Mouse (Mus musculus) retina, postnatal 1 day (tissue): Measurements from ENCODE around the gene Wdhd1.

Source experiments
- DNase-seq: peaks from one replicate; pipeline ENCODE4 v3.0.0-alpha.2; 2012

Gene Wdhd1

GRCm38 (mm10) chr14:47220231-47221025, 56.2 kb downstream of the Wdhd1 start:
- DNase-seq: no peak

DNA sequence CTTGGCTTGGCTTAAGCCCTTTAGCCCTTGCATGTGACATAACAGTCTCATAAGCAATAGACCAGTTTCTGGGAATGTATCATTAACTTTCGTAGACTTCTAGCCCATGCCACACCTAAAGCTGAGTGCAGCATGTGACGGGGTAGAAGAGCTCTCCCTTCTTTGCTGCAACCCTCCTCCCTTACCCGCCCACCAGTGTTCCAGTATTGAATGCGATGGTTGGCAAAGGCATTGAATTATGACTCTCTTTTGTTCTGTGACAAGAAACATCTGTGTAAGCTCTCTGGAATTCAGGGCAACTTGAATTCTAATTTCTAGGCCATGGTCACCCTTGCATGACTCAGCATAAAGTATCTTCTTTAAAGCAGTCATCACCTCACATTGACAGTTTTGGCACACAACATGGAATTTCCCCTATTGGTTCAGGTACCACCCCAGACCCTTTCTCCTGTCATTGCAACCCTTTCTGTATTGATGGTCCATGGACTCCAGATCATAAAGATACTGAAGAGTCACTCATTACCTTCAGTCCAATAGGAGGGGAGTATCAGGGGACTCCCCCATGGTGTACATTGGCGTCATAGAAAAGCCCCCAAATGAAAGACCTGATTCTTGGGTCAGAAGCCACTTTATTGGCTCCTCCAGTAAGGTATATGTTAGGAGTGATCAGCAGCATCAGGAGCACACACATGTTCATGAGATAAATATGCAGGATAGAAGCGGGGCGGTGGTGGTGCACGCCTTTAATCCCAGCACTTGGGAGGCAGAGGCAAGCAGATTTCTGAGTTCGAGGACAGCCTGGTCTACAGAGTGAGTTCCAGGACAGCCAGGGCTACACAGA, 57.7 kb downstream of the Wdhd1 start:
- DNase-seq: no peak

- no peak for DNase-seq
Measured at GRCm38 (mm10) chr14:47216541-47216940, 60.1 kb downstream of the Wdhd1 start.

DNA sequence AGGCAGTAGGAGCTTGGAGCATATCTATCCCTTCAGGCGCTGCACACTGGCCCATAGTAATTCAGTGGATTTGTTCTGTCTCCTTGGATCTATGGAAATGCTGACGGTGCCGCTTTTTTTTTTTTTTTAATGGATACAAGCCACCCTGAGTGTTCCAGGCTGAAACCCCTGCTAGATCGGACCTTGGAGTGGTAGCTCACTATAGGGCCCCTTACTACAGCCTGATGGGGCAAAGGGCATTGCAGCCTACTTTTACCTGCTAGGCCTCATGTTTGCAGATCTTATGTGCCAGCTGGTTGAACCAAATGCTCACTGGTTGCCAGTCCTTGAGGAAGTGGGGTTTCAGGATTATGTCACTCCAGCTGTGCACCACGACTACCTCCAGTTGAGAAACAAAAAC, 62.3 kb downstream of the Wdhd1 start:
- no peak for DNase-seq

DNA sequence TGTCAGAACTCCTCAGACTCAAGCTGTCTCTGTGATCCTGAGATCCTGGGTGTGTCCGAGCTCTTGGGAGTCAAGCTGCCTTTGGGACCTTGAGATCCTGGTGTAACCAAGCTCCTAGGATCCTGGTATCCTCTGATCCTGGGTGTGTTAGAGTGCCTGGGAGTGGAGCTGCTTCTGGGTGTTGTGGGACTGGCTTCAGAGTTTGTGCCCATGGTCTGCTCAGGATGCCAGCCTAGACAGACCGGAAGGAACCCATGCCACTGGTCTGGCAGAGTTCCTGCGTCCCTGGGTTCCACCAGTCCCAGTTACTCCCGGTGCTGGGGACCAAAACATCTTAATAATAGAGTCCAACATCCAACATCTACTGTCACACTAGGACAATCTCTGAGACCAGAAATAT, 63.4 kb downstream of the Wdhd1 start:
- no peak for DNase-seq

- no peak for DNase-seq
Measured at GRCm38 (mm10) chr14:47209669-47210164, 66.9 kb downstream of the Wdhd1 start.

DNA sequence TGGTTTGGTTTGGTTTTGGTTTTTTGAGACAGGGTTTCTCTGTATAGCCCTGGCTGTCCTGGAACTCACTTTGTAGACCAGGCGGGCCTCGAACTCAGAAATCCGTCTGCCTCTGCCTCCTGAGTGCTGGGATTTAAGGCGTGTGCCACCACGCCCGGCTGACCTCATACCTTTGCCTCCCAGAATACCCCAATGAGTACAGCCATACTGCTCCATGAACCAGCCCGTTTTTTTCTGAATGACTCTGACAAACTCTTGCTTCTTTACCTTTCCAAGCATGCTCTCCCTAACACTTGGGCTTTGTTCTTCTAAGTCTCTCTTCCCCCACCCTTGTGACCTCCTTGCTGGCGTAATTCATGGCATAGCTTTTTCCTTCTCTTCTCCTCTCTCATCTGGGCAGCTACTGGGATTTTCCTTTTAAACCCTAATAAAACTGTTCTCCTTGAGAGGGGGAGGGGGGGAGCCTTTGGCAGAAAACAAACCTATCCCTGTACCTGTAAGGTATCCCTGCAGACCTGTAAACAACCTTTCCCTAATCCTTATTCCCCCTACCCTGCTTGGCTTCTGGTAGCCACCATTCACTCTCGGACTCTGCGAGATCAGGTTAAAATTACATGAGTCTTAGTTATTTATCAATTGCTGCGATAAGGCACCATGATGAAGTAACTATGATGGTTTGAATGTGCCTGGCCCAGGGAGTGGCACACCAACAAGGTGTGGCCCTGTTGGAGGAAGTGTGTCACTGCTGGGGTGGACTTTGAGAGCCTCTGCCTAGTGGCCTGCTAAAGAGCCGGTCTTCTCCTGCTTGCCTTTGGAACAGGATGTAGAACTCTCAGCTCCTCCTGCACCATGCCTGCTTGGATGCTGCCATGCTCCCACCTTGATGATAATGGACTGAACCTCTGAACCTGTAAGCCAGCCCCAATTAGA, 67.8 kb downstream of the Wdhd1 start:
- DNase-seq: no peak

DNA sequence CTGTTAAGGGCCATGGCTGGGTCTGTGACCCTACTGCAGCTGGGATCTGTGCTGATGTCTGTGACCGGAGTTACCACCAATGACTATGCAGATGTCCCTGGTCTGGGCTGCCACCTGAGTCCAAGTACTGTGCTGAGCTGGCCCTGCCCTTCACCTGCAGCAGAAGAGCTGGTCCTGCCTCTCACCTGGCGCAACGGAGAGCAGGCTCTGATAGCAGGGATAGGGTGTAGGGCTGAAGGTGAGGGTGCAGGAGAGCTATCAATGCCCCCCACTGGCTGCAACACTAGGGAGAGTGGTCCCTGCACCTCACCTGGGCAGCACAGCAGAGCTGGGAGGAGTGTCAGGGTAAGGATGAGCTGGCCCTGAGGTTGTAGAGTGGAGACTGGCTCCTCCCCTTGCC, 70.1 kb downstream of the Wdhd1 start:
- no peak for DNase-seq

GRCm38 (mm10) chr14:47205270-47205972, 71.2 kb downstream of the Wdhd1 start:
- DNase-seq: no peak

- DNase-seq: no peak
Measured at GRCm38 (mm10) chr14:47197340-47197739, 79.3 kb downstream of the Wdhd1 start.

DNA sequence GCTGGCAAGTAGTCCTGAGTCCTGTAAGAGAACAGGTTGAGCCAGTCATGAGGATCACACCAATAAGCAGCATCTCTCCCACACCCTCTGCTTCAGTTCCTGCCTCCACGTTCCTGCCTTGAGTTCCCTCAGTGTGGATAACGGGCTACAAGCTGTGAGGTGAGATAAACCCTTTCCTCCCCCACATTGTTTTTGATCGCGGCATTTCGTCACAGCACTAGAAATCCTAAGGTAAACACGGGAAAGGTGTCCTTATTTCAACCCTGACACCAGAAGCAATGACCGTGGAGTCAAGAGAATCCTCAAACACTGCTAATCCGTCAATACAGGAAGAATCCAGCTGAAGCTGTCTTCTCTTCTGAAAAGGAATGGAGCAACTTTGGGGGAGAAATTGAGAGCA, 79.9 kb downstream of the Wdhd1 start:
- no peak for DNase-seq

GRCm38 (mm10) chr14:47194096-47194495, 82.6 kb downstream of the Wdhd1 start:
- DNase-seq: peak; percentile 20

GRCm38 (mm10) chr14:47193506-47193905, 83.2 kb downstream of the Wdhd1 start:
- DNase-seq: no peak

DNA sequence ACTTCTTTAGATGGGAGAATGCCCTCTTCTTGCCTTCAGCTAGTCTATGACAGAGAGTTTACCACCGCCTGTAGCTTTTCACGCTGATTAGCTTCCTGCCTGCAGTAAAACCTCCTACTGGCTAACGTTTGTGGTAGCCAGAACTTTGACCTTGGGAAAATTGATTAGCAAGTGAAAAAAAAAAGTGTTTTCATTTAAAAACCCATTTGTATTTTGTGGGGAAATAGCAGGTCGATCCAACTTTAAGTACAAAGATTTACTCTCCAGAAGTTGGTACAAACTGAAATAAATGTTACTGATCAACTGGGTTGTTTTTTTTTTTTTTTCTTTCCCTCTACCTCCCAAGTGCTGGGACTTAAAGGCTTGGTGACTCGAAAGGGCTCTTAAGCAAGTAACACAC, 84.8 kb downstream of the Wdhd1 start:
- DNase-seq: no peak
